Mouse (Mus musculus): ENCODE measurements at regions not wholly inside any gene's neighbourhood (a gene's known extent, or its start where the extent isn't known, plus 50 kb on each side); places are given as distances from the start of the nearest gene placed in this dataset.

GRCm38 (mm10) chr7:124996538-124996937 is 447.9 kb upstream of the Kdm8 start:
- ATAC-seq (ENCODE audit: low FRiP score) (no peak), DNase-seq (ENCODE audit: low spot score) (no peak)
- no peak overlapping the region for H3K9ac ChIP-seq
- H3K36me3 ChIP-seq (replicated peaks; ENCODE audit: control insufficient read depth, insufficient read depth) = no peaks in the 10 kb centered on the region
- no peaks in the 10 kb centered on the region for H3K4me1 ChIP-seq (replicated peaks; ENCODE audit: control insufficient read depth, insufficient read depth, low read length)
- H3K9me3 ChIP-seq (ENCODE audit: control insufficient read depth, low read length) = no peaks in the 10 kb centered on the region
- WGBS = 93% methylated on average over 1 of the region's 1 CpGs
- no peak overlapping the region for H3K27ac ChIP-seq
- no peak overlapping the region for H3K4me2 ChIP-seq (replicated peaks)
- no peak overlapping the region for H3K4me3 ChIP-seq (replicated peaks; ENCODE audit: low read length)
- no peaks in the 10 kb centered on the region for H3K27me3 ChIP-seq (ENCODE audit: control insufficient read depth, insufficient read depth, low read length)

GRCm38 (mm10) chr7:125000669-125001068 is 443.8 kb upstream of the Kdm8 start:
- no peak overlapping the region for H3K4me3 ChIP-seq (replicated peaks; ENCODE audit: low read length)
- ATAC-seq (ENCODE audit: low FRiP score) (no peak), DNase-seq (ENCODE audit: low spot score) (no peak)
- H3K27ac ChIP-seq = no peak overlapping the region
- no peaks in the 10 kb centered on the region for H3K27me3 ChIP-seq (ENCODE audit: control insufficient read depth, insufficient read depth, low read length)
- no peak overlapping the region for H3K4me2 ChIP-seq (replicated peaks)
- 0 out of 2 replicates have a peak, but pooled peaks cover 3% of the 10 kb centered on the region for H3K4me1 ChIP-seq (replicated peaks; ENCODE audit: control insufficient read depth, insufficient read depth, low read length)
- no peak overlapping the region for H3K9ac ChIP-seq
- H3K36me3 ChIP-seq (replicated peaks; ENCODE audit: control insufficient read depth, insufficient read depth) = no peaks in the 10 kb centered on the region
- no peaks in the 10 kb centered on the region for H3K9me3 ChIP-seq (ENCODE audit: control insufficient read depth, low read length)

- Histone ChIP-seq H3K4me3 (replicated peaks; ENCODE audit: low read length) (no peak overlapping the region), H3K4me2 (replicated peaks) (no peak overlapping the region), H3K9ac (no peak overlapping the region), H3K27me3 (ENCODE audit: control insufficient read depth, insufficient read depth, low read length) (no peaks in the 10 kb centered on the region), H3K4me1 (replicated peaks; ENCODE audit: control insufficient read depth, insufficient read depth, low read length) (0 out of 2 replicates have a peak, but pooled peaks cover 4% of the 10 kb centered on the region), H3K36me3 (replicated peaks; ENCODE audit: control insufficient read depth, insufficient read depth) (no peaks in the 10 kb centered on the region), H3K27ac (peak overlapping the region; percentile 32; the same call in 1 of the 2 replicates), H3K9me3 (ENCODE audit: control insufficient read depth, low read length) (no peaks in the 10 kb centered on the region)
- 41% methylated on average over 3 of the region's 3 CpGs for WGBS
- DNase-seq (ENCODE audit: low spot score) (no peak), ATAC-seq (ENCODE audit: low FRiP score) (no peak)
These were observed 438.8 kb upstream of the Kdm8 start for GRCm38 (mm10) chr7:125005638-125006037.

- no peaks in the 10 kb centered on the region for H3K4me1 ChIP-seq (replicated peaks; ENCODE audit: control insufficient read depth, insufficient read depth, low read length)
- 92% methylated on average over 1 of the region's 1 CpGs for WGBS
- ATAC-seq (ENCODE audit: low FRiP score) (no peak), DNase-seq (ENCODE audit: low spot score) (no peak)
- no peak overlapping the region for H3K4me3 ChIP-seq (replicated peaks; ENCODE audit: low read length)
- no peak overlapping the region for H3K4me2 ChIP-seq (replicated peaks)
- no peaks in the 10 kb centered on the region for H3K27me3 ChIP-seq (ENCODE audit: control insufficient read depth, insufficient read depth, low read length)
- H3K9ac ChIP-seq = no peak overlapping the region
- no peak overlapping the region for H3K27ac ChIP-seq
- no peaks in the 10 kb centered on the region for H3K36me3 ChIP-seq (replicated peaks; ENCODE audit: control insufficient read depth, insufficient read depth)
- no peaks in the 10 kb centered on the region for H3K9me3 ChIP-seq (ENCODE audit: control insufficient read depth, low read length)
These were observed 425.2 kb upstream of the Kdm8 start for GRCm38 (mm10) chr7:125019259-125019658.

- Histone ChIP-seq H3K4me2 (replicated peaks) (no peak overlapping the region), H3K4me1 (replicated peaks; ENCODE audit: control insufficient read depth, insufficient read depth, low read length) (no peaks in the 10 kb centered on the region), H3K36me3 (replicated peaks; ENCODE audit: control insufficient read depth, insufficient read depth) (no peaks in the 10 kb centered on the region), H3K27ac (no peak overlapping the region), H3K27me3 (ENCODE audit: control insufficient read depth, insufficient read depth, low read length) (no peaks in the 10 kb centered on the region), H3K9ac (no peak overlapping the region), H3K4me3 (replicated peaks; ENCODE audit: low read length) (no peak overlapping the region), H3K9me3 (ENCODE audit: control insufficient read depth, low read length) (no peaks in the 10 kb centered on the region)
- ATAC-seq (ENCODE audit: low FRiP score) (no peak), DNase-seq (ENCODE audit: low spot score) (no peak)
- 78% methylated on average over 5 of the region's 5 CpGs for WGBS
These were observed 419.5 kb upstream of the Kdm8 start for GRCm38 (mm10) chr7:125024944-125025343.

GRCm38 (mm10) chr7:125033778-125034177 is 410.7 kb upstream of the Kdm8 start:
- no peaks in the 10 kb centered on the region for H3K27me3 ChIP-seq (ENCODE audit: control insufficient read depth, insufficient read depth, low read length)
- H3K36me3 ChIP-seq (replicated peaks; ENCODE audit: control insufficient read depth, insufficient read depth) = no peaks in the 10 kb centered on the region
- H3K27ac ChIP-seq = no peak overlapping the region
- 83% methylated on average over 4 of the region's 4 CpGs for WGBS
- no peaks in the 10 kb centered on the region for H3K9me3 ChIP-seq (ENCODE audit: control insufficient read depth, low read length)
- H3K4me1 ChIP-seq (replicated peaks; ENCODE audit: control insufficient read depth, insufficient read depth, low read length) = peaks cover 16% of the 10 kb centered on the region
- no peak overlapping the region for H3K4me3 ChIP-seq (replicated peaks; ENCODE audit: low read length)
- no peak overlapping the region for H3K9ac ChIP-seq
- no peak overlapping the region for H3K4me2 ChIP-seq (replicated peaks)
- DNase-seq (ENCODE audit: low spot score) (no peak), ATAC-seq (ENCODE audit: low FRiP score) (no peak)

GRCm38 (mm10) chr7:125034196-125034595 is 410.3 kb upstream of the Kdm8 start:
- ATAC-seq (ENCODE audit: low FRiP score) (no peak), DNase-seq (ENCODE audit: low spot score) (peak; percentile 42)
- Histone ChIP-seq H3K27ac (no peak overlapping the region), H3K4me2 (replicated peaks) (no peak overlapping the region), H3K27me3 (ENCODE audit: control insufficient read depth, insufficient read depth, low read length) (no peaks in the 10 kb centered on the region), H3K9me3 (ENCODE audit: control insufficient read depth, low read length) (no peaks in the 10 kb centered on the region), H3K36me3 (replicated peaks; ENCODE audit: control insufficient read depth, insufficient read depth) (no peaks in the 10 kb centered on the region), H3K4me3 (replicated peaks; ENCODE audit: low read length) (no peak overlapping the region), H3K4me1 (replicated peaks; ENCODE audit: control insufficient read depth, insufficient read depth, low read length) (peaks cover 17% of the 10 kb centered on the region), H3K9ac (no peak overlapping the region)
- WGBS = 64% methylated on average over 5 of the region's 5 CpGs

GRCm38 (mm10) chr7:125036098-125036991 is 408.1 kb upstream of the Kdm8 start:
- no peak overlapping the region for H3K27ac ChIP-seq
- no peak for ATAC-seq (ENCODE audit: low FRiP score)

GRCm38 (mm10) chr7:125038840-125039239 is 405.6 kb upstream of the Kdm8 start:
- Histone ChIP-seq H3K27ac (no peak overlapping the region), H3K27me3 (ENCODE audit: control insufficient read depth, insufficient read depth, low read length) (no peaks in the 10 kb centered on the region), H3K4me2 (replicated peaks) (no peak overlapping the region), H3K9ac (no peak overlapping the region), H3K4me1 (replicated peaks; ENCODE audit: control insufficient read depth, insufficient read depth, low read length) (peaks cover 20% of the 10 kb centered on the region), H3K36me3 (replicated peaks; ENCODE audit: control insufficient read depth, insufficient read depth) (no peaks in the 10 kb centered on the region), H3K9me3 (ENCODE audit: control insufficient read depth, low read length) (no peaks in the 10 kb centered on the region), H3K4me3 (replicated peaks; ENCODE audit: low read length) (no peak overlapping the region)
- no peak for DNase-seq (ENCODE audit: low spot score)
- WGBS = 40% methylated on average over 4 of the region's 4 CpGs
- ATAC-seq (ENCODE audit: low FRiP score) = no peak

More at GRCm38 (mm10) chr7:125036098-125036991, 408.1 kb upstream of the Kdm8 start:
- peaks cover 20% of the 10 kb centered on the region for H3K4me1 ChIP-seq (replicated peaks; ENCODE audit: control insufficient read depth, insufficient read depth, low read length)
- no peak overlapping the region for H3K4me3 ChIP-seq (replicated peaks; ENCODE audit: low read length)
- H3K27me3 ChIP-seq (ENCODE audit: control insufficient read depth, insufficient read depth, low read length) = no peaks in the 10 kb centered on the region
- WGBS = 24% methylated on average over 10 of the region's 10 CpGs
- H3K9me3 ChIP-seq (ENCODE audit: control insufficient read depth, low read length) = no peaks in the 10 kb centered on the region
- no peak overlapping the region for H3K9ac ChIP-seq
- no peak overlapping the region for H3K4me2 ChIP-seq (replicated peaks)
- no peaks in the 10 kb centered on the region for H3K36me3 ChIP-seq (replicated peaks; ENCODE audit: control insufficient read depth, insufficient read depth)
- peak; percentile 36 for DNase-seq (ENCODE audit: low spot score)

Measured in hindbrain, embryonic 14.5 days (tissue).